Mouse (Mus musculus) MN1 (cell line): ENCODE results near the gene Zbed5.
"Not testable (repeated sequence)": the region's sequence is repeated elsewhere in the genome, so short reads cannot be mapped to it uniquely, and the experiment has no call there.

Experiments
- DNase-seq: peaks from one replicate; pipeline ENCODE4 v3.0.0-alpha.2; 2016; ENCODE audit warnings: low spot score

Zbed5 gene

DNA sequence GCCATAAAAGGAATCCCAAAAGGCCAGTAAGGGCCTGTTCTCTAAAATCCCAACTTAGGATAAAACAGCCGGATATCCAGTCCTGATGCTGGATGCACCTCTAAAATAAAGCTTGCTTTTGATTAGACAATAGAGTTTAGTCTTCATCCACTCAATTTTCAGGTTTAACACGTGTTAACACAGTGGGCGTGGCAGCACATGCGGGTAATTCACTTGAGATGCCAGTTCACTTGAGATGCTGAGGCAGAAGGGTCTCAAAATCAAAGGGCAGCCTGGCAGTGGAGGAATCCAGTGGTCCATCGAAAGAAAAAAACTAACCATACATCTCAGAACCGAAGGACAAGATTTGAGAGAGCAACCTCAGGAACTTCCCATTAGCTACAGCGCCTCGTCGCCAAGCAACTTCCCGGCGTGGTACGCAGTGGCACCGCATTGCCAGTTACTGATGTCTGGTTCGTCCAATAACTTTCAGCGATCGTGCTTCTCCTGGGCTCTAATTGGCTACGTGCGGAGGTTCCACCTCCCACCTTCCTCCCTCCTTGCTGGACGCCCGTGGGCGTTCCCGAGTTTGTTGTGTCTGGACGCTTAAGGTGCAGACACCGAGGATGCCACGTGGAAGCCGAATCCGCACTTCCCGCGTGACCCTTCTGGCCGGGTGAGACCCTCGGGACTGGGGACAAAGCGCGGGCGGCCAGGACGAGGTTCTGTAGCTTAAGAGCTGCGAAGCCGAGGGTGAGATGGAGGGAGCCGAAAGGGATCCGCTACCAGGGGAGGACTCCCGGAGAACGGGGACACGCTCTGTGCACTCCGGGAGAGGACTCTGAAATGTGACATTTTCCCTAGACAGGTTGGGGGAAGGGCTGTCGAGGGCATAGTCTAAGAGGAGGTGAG is at the start of gene Zbed5:
Zbed5 (plus strand) TSS at position 526 of the 891 bp plus-strand sequence.
- peak; percentile 99 for DNase-seq

DNA sequence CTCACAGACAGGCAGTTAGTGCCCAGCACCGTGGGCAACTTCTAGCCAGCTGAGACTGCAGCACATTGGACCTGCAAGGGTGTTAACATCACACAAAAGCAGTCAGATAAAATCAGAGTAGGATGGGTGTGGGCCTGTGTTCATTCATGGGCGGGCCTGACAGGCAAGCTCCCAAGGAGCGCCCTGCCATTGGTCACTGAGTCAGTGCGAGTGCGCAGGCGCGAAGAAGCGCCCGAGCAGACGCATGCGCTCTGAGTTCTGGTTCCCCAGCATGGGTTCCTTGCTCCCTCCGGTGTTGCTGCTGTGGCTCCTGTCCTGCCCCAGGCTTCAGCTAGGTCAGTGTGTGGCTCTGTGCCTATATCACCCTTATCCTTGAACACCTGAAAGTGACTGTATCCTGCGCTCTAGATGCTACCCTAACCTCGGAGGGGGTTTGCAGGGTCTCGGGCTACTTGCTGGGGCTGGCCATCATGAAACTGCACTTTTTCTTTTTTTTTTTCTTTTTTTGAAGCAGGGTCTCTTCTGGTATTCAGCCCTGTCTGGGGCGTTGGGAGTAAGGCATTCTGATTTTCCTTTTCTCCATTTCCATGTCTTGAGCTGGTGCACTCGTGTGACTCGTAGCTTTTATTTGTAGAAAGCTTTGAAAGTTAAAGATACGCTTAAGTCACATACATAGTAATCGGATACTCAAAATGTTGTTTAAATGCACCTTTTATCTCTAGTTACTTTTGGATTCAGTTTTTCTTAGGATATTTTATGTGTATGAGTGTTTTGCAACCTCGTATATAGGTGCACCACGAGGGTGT is 48.6 kb upstream of the Zbed5 start, which contains the start of gene Sumf2:
Sumf2 (plus strand) TSS at position 235 of the 806 bp plus-strand sequence.
- DNase-seq = peak; percentile 93

DNA sequence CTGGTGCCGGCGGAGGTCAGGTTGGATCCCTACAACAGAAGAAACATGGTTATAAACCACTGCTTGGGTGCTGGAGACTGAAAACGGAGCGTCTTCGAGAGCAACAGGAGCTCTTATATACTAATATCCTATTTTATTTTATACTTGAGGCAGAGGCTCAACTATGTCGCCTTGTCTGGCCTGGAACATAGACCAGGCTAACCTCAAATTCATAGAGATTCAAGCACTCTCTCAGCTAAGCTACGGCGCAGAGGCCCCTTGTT is 48.0 kb upstream of the Zbed5 start:
- DNase-seq = no peak

DNA sequence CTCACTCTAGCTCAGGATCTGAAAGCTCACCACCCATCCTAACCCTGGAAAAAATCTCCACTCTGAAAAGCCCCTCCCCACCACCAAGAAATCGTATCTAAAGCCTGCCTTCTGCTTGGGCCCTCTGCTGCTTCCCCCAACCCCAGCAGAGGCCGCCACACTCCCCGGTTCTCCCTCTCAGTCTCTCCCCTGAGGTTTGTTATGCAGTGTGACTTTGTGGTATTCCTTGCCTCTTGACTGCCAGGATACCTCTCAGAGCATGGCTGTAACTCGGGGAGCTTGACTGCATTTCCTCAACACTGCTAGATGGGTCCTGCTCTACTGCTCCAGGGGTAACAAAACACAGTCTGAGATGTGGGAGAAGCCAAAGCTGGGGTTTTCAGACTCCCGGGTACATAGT is 40.4 kb upstream of the Zbed5 start:
- peak; percentile 56 for DNase-seq

DNA sequence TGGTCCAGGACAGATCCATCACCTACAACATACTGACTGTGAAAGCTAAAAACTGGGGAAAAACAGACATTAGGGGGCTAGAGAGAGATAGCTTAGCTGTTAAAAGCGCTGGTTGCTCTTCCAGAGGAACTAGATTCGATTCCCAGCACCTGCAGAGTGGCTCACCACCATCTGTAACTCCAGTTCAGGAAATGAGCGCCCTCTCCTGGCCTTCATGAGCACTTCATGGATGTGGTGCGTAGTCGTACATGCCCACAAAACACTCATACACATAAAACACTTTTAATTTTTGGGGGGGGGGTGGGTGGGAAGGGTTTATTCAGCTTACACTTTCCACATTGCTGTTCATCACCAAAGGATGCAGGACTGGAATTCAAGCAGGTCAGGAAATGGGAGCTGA is 39.1 kb upstream of the Zbed5 start:
- no peak for DNase-seq

DNA sequence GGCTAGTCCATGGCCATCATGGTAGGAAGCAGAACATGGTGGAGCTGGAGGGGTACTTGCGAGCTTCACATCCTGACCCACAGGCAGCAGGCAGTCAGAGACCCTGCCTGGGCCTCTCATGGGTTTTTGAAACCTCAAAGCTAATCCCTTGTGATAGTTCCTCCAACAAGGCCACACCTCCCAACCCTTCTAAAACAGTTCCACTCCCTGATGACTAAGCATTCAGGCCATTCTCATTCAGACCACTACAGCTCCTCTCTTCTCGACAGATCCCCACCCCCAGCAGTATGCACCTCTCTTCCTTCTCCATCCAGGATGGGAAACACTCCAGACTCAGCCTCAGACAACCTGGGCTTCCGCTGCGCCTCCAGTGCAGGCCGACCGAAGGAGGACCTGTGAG is 33.2 kb upstream of the Zbed5 start:
- no peak for DNase-seq

DNA sequence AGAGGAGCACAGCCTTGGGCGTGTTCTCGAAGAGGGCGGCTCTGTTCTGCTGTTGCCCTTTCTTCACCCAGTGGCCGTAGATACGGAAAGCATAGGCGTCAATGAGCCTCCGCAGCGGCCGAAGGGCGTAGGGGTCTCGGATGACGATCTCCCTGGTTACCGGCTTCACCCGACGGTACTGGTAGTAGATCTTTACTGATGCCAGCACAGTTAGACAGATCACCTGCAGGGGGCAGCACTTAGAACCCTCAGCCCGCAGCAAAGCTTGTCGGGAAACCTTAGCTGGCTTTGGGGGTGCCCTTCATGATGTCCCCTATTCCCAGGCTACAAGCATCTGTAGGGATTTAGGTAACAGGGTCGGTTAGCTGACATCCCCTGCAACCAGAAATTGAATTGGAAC is 31.1 kb upstream of the Zbed5 start:
- no peak for DNase-seq

DNA sequence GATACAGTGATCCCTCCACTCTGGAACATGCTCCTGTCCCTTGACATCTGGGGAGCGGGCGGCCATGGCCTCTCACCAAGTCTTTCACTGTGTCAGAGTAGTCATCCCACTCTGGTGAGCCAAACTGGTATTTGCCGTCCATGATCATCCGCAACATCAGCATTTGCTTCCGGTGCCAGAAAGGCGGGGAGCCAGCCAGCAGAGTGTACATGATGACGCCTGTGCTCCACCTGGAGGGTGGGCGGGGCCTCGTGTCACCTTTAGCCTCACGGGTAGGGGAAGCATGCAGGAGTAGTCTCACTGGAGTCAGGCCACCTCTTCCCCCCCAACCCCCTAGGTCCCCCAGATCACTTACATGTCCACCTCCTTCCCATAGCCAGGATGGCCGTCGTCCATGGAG is 29.7 kb upstream of the Zbed5 start:
- DNase-seq = no peak

DNA sequence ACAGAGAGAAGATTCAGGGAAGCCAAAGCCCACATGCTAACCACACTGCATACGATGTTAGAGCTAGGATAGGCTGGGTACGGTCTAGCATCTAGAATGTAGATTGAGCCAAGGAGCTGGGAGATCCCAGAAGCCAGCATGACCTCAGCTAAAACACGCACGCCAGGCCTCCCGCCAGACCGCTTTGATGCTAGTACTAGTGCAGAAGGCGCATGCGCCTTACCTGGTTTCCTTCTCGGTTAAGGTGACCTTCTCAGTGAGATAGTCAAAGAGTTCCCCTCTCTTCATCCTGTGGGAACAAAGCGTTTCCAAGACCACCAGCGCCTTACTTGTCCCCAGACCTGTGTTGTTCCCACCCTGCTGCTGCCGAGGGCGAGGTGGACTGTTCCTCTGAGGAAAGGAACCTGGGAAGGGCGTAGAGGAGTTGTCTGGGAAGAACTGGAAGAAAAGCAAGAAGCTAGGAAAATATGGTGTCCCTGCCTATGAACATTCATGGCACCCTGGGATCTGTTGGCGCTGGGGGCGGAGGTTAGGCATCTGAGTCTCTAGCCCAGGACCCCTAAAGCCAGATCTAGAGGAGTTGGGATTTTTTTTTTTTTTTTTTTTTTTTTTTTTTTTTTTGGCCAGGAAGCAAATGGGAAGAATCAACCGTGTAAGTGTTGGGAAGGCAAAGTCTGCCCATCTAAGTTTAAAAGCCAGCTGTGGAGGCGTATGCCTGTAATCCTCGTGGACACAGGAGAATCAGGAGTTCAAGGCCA is 26.1 kb upstream of the Zbed5 start:
- no peak for DNase-seq

DNA sequence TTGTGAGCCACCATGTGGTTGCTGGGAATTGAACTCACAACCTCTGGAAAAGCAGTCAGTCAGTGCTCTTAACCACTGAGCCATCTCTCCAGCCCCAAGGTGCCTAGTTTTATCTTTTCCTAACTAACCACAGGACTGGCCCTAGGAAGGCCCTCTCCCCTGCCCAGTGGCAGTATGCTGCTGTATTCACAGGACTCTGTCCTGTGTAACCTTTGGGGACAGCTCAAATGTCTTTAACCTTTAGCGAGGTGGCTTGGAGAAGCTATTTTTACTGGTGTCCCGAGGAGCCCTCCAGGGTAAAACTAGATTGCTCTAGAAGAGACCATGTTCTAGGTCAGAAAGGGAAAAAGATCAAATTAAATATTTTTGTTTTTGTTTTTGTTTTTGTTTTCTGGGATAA is 24.3 kb upstream of the Zbed5 start:
- DNase-seq = no peak

DNA sequence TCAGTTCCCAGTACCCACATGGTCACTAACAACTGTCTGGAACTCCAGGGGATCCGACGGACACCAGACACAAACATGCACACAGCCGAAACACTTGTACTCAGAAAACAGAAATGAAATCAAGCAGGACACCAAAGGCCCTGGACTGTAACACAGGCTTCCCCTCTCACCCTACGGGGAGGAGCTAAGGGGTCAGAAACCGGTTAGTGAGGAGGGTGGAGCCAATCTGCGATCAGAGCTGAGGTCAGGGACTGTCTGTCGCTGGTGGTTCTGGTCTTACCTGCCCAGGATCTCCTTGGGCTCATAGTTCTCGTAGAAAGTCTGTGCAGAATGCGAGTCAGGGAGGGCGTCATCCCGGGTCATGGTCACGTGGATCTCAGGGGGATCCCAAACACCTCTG is 21.6 kb upstream of the Zbed5 start:
- no peak for DNase-seq

DNA sequence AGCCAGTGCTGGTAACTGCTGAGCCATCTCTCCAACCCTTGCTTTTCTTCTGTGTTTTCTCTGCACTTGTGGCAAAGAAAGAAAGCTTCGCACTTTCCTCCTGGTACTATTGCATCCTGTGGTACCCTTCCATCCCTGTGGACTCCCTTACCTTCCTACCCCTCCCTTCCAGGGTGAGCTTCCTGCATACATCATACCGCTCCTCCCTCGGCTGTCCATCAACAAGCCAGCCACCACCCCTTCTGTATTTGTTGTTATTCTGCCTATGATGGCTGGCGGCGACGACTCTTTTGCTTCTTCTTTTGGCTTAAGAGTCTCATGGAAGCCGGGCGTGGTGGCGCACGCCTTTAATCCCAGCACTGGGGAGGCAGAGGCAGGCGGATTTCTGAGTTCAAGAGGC is 20.4 kb upstream of the Zbed5 start:
- DNase-seq = no peak

DNA sequence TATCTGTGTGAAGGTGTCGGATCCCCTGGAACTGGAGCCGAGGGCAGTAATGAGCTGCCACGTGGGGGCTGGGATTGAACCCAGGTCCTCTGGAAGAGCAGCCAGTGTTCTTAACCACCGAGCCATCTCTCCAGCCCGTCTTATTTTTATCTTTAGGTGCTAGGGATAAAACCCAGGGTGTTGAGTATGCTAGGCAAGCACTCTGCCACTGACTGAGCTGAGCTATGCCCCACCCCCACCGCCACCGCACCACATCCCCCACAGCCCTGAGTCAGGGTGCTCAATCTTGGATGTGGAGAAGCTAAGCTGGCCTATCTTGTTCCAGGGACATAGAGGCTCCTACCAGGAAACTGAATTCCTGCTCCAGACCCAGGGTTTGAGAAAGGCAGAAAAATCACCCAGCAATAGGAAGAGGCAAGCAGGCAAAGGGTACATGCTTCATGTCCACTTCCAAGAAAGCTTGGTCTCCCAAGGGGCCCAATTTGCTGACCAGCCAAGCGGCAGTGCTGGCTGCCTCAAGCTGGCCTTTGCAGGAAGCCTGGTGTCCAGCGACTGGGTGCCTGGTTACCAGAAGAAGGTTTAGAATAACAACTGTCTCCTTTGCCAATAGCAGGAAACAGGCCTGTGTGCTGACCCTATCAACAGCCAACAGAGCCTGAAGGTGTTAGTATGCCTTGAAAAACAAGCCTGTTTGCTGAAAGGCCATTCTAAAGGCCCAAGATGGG is 17.6 kb upstream of the Zbed5 start:
- DNase-seq = peak; percentile 74

DNA sequence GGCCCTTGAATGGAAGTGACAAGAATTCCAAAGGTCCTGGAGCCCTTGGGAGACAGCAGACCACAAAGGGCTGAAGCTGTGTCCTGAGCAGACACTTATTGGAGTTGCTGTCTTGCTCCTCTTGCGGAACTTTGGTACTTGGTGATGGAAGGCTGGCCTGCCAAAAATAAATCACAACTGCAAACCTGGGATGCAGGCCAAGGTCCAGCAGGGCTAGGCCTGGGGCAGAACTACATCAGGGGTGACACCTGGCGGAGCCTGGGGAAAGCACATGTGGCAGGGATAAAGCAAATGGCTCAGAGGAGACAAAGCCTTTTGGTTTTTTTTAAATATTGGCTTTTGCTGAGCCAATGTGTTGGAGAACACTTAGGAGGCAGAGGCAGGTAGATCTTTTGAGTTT is 16.6 kb upstream of the Zbed5 start:
- peak; percentile 82 for DNase-seq

DNA sequence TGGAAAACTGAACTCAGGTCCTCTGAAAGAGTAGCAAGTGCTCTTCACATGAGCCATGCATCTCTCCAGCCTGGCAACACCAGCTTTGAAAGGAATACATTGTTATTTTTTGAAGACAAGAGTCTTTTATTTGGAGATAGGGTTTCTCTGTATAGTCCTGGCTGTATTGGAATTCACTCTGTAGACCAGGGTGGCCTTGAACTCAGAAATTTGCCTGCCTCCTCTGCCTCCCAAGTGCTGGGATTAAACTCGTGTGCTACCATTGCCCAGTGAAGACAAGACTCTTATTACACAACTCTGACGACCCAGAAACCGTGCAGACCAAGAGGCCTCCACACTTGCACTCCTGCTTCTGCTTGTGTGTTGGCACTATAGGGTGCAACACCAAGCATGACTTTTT is 15.6 kb upstream of the Zbed5 start:
- no peak for DNase-seq

DNA sequence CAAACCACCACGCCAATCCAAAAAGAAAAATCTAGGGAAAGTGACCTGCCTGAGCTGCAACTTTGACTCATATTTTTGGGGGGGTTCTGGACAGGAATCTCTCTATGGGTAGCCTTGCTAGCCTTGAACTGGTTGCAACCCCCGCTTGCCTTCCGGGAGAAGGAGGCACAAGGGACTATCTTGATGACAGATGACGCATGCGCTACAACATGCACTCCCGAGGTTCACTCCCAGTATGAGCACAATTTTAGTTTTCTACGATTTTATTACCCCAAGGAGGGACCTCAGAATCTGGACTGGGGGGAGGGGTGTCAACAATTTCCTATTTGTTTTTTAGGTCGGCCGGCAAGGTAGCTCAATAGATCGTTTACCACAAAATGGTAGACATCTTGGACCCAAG is 9.3 kb upstream of the Zbed5 start:
- peak; percentile 63 for DNase-seq

DNA sequence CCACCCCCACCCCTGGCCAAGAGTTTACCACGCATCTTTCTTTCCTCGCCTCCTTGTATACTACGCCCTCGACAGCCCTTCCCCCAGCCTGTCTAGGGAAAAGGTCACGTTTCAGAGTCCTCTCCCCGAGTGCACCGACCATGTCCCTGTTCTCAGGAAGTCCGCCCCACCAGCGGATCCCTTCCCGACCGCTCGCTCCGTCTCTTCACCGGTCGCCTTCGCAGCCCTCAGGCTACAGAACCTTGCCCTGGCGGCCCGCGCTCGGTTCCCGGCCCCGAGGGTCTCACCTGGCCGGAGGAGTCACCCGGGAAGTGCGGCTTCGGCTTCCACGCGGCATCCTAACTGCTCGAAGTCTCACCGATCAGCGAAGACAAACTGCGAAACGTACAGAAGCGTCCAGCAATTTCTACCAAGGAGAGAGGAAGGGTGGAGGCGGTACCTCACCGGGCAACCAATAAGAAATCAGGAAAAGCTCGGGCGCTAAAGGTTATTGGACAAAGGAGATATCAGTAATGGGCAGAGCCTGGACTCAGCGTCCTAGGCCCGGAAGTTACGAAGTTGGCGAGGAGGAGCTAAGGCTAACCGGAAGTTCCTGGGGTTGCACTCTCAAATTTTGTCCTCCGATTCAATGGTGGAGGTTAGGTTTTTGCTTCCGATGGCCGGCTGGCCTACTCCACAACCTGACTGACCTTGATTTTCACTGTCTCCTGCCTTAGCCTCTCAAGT is 8.4 kb upstream of the Zbed5 start, which contains the start of gene Chchd2:
Chchd2 (minus strand) TSS at position 560 of the 726 bp plus-strand sequence.
- DNase-seq = peak; percentile 99

DNA sequence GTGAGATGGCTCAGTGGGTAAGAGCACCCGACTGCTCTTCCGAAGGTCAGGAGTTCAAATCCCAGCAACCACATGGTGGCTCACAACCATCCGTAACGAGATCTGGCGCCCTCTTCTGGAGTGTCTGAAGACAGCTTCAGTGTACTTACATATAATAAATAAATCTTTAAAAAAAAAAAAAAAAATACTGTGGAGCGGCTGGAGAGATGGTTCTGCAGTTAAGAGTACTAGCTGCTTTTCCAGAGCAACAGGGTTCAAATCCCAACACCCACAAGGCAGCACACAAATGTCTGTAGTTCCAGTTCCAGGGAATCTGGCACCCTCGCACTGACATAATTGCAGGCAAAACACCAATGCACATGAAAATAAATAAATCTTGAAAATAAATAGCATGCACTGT is 5.1 kb upstream of the Zbed5 start:
- not testable (repeated sequence) for DNase-seq

DNA sequence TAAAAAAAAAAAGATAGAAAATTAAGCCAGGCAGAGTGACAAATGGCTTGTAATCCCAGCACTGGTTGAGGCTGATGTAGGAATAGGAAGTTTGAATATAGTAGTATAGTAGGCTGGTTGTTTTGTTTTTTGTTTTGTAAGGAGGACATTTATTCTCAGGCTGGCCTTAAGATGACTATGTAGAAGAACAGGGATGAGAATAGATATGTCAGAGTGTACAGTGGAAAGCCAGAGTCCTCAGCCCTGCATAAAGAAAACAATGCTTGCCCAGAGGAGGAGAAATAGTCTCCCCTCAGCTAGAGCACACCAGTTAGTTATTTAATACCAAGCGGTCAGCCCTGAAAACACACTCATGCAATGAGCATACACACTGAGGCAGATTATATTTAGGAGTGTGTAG is 2.9 kb downstream of the Zbed5 start, which contains the start of gene Phkg1:
Phkg1 (minus strand) TSS at position 101 of the 400 bp plus-strand sequence.
- DNase-seq = no peak

DNA sequence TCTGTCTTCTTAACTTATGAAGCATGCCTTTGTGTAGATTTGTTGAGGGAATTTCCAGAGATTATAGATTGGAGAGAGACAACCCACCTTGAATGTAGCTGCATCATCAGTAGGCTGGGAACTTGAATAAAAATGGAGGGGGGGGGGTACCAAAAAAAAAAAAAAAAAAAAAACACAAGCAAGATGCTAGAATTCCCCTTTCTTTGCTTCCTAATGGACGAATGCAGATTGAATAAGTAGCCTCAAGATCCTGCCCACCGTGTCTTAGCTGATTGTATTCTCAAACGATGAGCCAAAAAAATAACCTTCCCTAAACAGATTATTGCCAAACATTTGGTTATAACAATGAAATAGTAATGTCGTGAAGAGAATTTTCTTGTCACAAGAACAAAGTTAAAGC is 12.3 kb downstream of the Zbed5 start:
- DNase-seq = peak; percentile 31
